Mouse (Mus musculus) cerebellum, adult 2 months (tissue): Measurements from ENCODE around the gene Acsm3. TPM values are rescaled to one million over a fixed set of nuclear protein-coding genes. Genes with fewer than 3 reads are reported as not detected.
A peak's percentile ranks its signal among the peaks of the same experiment; 100 is the strongest.

ENCODE experiments used
- DNase-seq, 2 experiments: peaks; one replicate each; pipeline ENCODE4 v3.0.0; 2021
- H3K27ac ChIP-seq: fragments of 200-500 bp; 2 replicates; pipeline ENCODE4 v1.5.1; 2012; ENCODE audit warnings: low read length, control low read depth, inconsistent platforms; ENCODE audit not compliant: insufficient read depth
- H3K27me3 ChIP-seq: fragments of 200-500 bp; 2 replicates; pipeline ENCODE4 v1.6.1; 2012; ENCODE audit warnings: inconsistent platforms, mild to moderate bottlenecking, low read length, moderate library complexity; ENCODE audit not compliant: control insufficient read depth, insufficient read depth
- H3K4me1 ChIP-seq: fragments of 200-500 bp; 2 replicates; pipeline ENCODE4 v1.6.1; 2011; ENCODE audit warnings: low read length; ENCODE audit not compliant: control insufficient read depth, insufficient read depth
- H3K4me3 ChIP-seq: fragments of 200-500 bp; replicated peaks from 2 replicates; pipeline ENCODE3; 2011; ENCODE audit warnings: mild to moderate bottlenecking, low read depth, low read length, control low read depth; ENCODE audit not compliant: insufficient read depth
- CTCF ChIP-seq: fragments of 200-500 bp; IDR thresholded peaks from 2 replicates; pipeline ENCODE4 v1.5.1; 2011; ENCODE audit warnings: low read depth, mild to moderate bottlenecking, control low read depth, low read length, moderate library complexity, borderline replicate concordance; ENCODE audit not compliant: insufficient read depth
- POLR2A ChIP-seq: fragments of 200-500 bp; IDR thresholded peaks from 2 replicates; pipeline ENCODE4 v1.6.1; 2011; ENCODE audit warnings: low read length, control low read depth, borderline replicate concordance; ENCODE audit not compliant: insufficient read depth
- WGBS: fragments of 180-500 bp; shearing (Covaris S2); methylation state at CpG from one replicate; pipeline ENCODE4 v1.1.7; 2018; 5-methylcytosine and 5-hydroxymethylcytosine counted together
- polyA plus RNA-seq: library from polyadenylated mRNA; depleted of rRNA; stranded (reverse); fragments of >200 nt; gene quantifications from 2 replicates; pipeline ENCODE4 v1.2.3, GENCODE M21; 2012

The Acsm3 gene
- polyA plus RNA-seq, 1 experiment: 0.23 TPM

- Histone ChIP-seq H3K27ac (no peak overlapping the region), H3K4me1 (no peaks in the 10 kb centered on the region), H3K27me3 (no peaks in the 10 kb centered on the region), H3K4me3 (no peak overlapping the region)
- DNase-seq: no peak
- 97% methylated on average over 2 of the region's 2 CpGs for WGBS
- no peak for TF ChIP-seq CTCF
- no peak for TF ChIP-seq POLR2A
Observed at GRCm38 (mm10) chr7:119783453-119783852, 22.7 kb downstream of the Acsm3 start.

- Histone ChIP-seq H3K4me1 (no peaks in the 10 kb centered on the region), H3K27me3 (no peaks in the 10 kb centered on the region), H3K4me3 (no peak overlapping the region), H3K27ac (no peak overlapping the region)
- 90% methylated on average over 5 of the region's 5 CpGs for WGBS
- DNase-seq: no peak
- TF ChIP-seq CTCF (no peak), POLR2A (no peak)
Observed at GRCm38 (mm10) chr7:119784908-119785307, 24.2 kb downstream of the Acsm3 start.

GRCm38 (mm10) chr7:119789024-119789423 is 28.3 kb downstream of the Acsm3 start:
- H3K27ac ChIP-seq: no peak overlapping the region
- DNase-seq: no peak
- 81% methylated on average over 3 of the region's 3 CpGs for WGBS
- no peaks in the 10 kb centered on the region for H3K27me3 ChIP-seq
- TF ChIP-seq POLR2A (no peak), CTCF (no peak)
- no peaks in the 10 kb centered on the region for H3K4me1 ChIP-seq
- H3K4me3 ChIP-seq: no peak overlapping the region

GRCm38 (mm10) chr7:119793586-119794250 is 33.0 kb downstream of the Acsm3 start, which contains the start of the genes Rexo5 and Eri2:
Rexo5 (plus strand) TSS chr7:119794006.
Eri2 (minus strand) TSS chr7:119794058.
- under 1% methylated on average over 53 of the region's 53 CpGs for WGBS
- TF ChIP-seq CTCF (no peak), POLR2A (peak; percentile 38; the same call in 1 of the 2 replicates)
- H3K27ac ChIP-seq: 0 out of 2 replicates have a peak within 1 kb of the TSS, but pooled peaks have one; percentile 1
- peak within 1 kb of the TSS; percentile 98 for H3K4me3 ChIP-seq
- no peaks in the 10 kb centered on the region; the same call in 1 of the 2 replicates for H3K4me1 ChIP-seq
- H3K27me3 ChIP-seq: no peaks in the 10 kb centered on the region
- peak; percentile 66 to 74 for DNase-seq

GRCm38 (mm10) chr7:119794251-119794638 is 33.5 kb downstream of the Acsm3 start:
- no peaks in the 10 kb centered on the region; the same call in 1 of the 2 replicates for H3K4me1 ChIP-seq
- DNase-seq: no peak
- under 1% methylated on average over 21 of the region's 21 CpGs for WGBS
- no peaks in the 10 kb centered on the region for H3K27me3 ChIP-seq
- no peak overlapping the region for H3K27ac ChIP-seq
- H3K4me3 ChIP-seq: peak overlapping the region; percentile 98
- no peak for TF ChIP-seq POLR2A
- no peak for TF ChIP-seq CTCF

- no peak for DNase-seq
- Histone ChIP-seq H3K27me3 (no peaks in the 10 kb centered on the region), H3K27ac (no peak overlapping the region), H3K4me1 (no peaks in the 10 kb centered on the region; the same call in 1 of the 2 replicates), H3K4me3 (no peak overlapping the region)
- TF ChIP-seq CTCF (no peak), POLR2A (no peak)
Observed at GRCm38 (mm10) chr7:119795311-119795710, 34.6 kb downstream of the Acsm3 start.

- no peak for TF ChIP-seq CTCF
- TF ChIP-seq POLR2A: no peak
- H3K4me3 ChIP-seq: no peak overlapping the region
- no peaks in the 10 kb centered on the region for H3K27me3 ChIP-seq
- H3K4me1 ChIP-seq: no peaks in the 10 kb centered on the region
- no peak overlapping the region for H3K27ac ChIP-seq
- WGBS: 97% methylated on average over 3 of the region's 3 CpGs
- DNase-seq: no peak
Observed at GRCm38 (mm10) chr7:119800488-119800887, 39.8 kb downstream of the Acsm3 start.

GRCm38 (mm10) chr7:119800991-119801390 is 40.3 kb downstream of the Acsm3 start:
- Histone ChIP-seq H3K4me1 (no peaks in the 10 kb centered on the region), H3K27ac (no peak overlapping the region), H3K4me3 (no peak overlapping the region), H3K27me3 (no peaks in the 10 kb centered on the region)
- DNase-seq: no peak
- 92% methylated on average over 3 of the region's 3 CpGs for WGBS
- TF ChIP-seq POLR2A (no peak), CTCF (no peak)
